Mouse (Mus musculus): ENCODE data around the gene Trpm1. TPM values are rescaled to one million over a fixed set of nuclear protein-coding genes. Genes with fewer than 3 reads are reported as not detected.
A peak's percentile ranks its signal among the peaks of the same experiment; 100 is the strongest.

Gene Trpm1
- polyA plus RNA-seq, 1 experiment from 2014 or later = 0.21 TPM

- Histone ChIP-seq H3K27ac (replicated peaks) (no peak overlapping the region), H3K9me3 (ENCODE audit: control insufficient read depth, low read length) (no peaks in the 10 kb centered on the region), H3K36me3 (ENCODE audit: control insufficient read depth, insufficient read depth, low read length) (no peaks in the 10 kb centered on the region), H3K4me2 (replicated peaks; ENCODE audit: low read depth) (no peak overlapping the region), H3K27me3 (ENCODE audit: control insufficient read depth, insufficient read depth, low read length) (no peaks in the 10 kb centered on the region), H3K9ac (ENCODE audit: low read length) (no peak overlapping the region), H3K4me3 (ENCODE audit: low read depth, low read length) (no peak overlapping the region), H3K4me1 (replicated peaks; ENCODE audit: control insufficient read depth, insufficient read depth) (no peaks in the 10 kb centered on the region)
- WGBS = 28% methylated on average over 4 of the region's 4 CpGs
- DNase-seq (ENCODE audit: low spot score) = no peak
- no peak for ATAC-seq (ENCODE audit: low FRiP score, low TSS enrichment)
- TF ChIP-seq EP300 (optimal IDR thresholded peaks at IDR 0.05) (no peak), CTCF (IDR thresholded peaks at IDR 0.05; ENCODE audit: low read depth) (no peak)
These were observed 96.1 kb downstream of the Trpm1 start for GRCm38 (mm10) chr7:64249715-64250114.

DNA sequence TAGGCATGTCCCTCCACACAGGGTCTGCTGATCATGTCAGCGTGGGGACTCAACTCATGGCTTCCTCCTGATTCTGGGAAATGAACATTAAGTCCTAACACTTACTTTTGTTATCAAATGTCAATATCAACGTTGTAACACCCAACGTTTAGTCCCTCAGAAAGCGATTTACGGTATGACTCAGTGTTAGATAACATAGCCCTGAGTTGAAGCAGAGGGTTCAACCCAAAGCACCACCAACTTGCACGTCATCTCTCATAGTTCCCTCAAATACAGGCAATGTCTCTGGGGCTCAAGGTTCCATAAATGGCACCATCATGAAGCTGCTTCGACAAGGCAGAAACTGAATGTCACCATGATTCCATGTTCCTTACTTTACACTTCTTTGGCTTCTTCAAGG, 96.8 kb downstream of the Trpm1 start:
- no peak overlapping the region for H3K4me3 ChIP-seq (ENCODE audit: low read depth, low read length)
- H3K4me2 ChIP-seq (replicated peaks; ENCODE audit: low read depth) = no peak overlapping the region
- no peak overlapping the region for H3K9ac ChIP-seq (ENCODE audit: low read length)
- H3K36me3 ChIP-seq (ENCODE audit: control insufficient read depth, insufficient read depth, low read length) = no peaks in the 10 kb centered on the region
- no peak overlapping the region for H3K27ac ChIP-seq (replicated peaks)
- TF ChIP-seq EP300 (optimal IDR thresholded peaks at IDR 0.05) (no peak), CTCF (IDR thresholded peaks at IDR 0.05; ENCODE audit: low read depth) (no peak)
- 67% methylated on average over 7 of the region's 7 CpGs for WGBS
- ATAC-seq (ENCODE audit: low FRiP score, low TSS enrichment) (no peak), DNase-seq (ENCODE audit: low spot score) (no peak)
- H3K4me1 ChIP-seq (replicated peaks; ENCODE audit: control insufficient read depth, insufficient read depth) = no peaks in the 10 kb centered on the region
- no peaks in the 10 kb centered on the region for H3K27me3 ChIP-seq (ENCODE audit: control insufficient read depth, insufficient read depth, low read length)
- no peaks in the 10 kb centered on the region for H3K9me3 ChIP-seq (ENCODE audit: control insufficient read depth, low read length)

DNA sequence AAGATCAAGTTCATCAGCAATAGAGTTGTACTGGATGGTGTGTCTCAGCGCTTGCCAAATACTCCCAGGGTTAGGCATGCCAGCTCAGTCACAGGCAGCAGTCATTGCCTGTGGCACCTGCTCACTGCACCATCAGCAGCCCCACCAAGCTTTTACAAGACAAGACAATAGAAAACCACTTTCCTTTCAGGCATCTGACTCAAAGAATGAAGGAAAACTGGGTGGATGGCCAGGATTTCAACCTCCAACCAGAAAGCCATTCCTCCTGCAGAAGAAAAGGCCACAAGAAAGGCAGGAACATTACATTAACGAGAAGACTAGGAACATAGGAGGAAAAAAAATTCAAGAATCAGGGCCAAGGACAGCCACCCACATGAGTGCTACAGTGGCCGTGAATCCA, 100.1 kb downstream of the Trpm1 start:
- Histone ChIP-seq H3K27me3 (ENCODE audit: control insufficient read depth, insufficient read depth, low read length) (no peaks in the 10 kb centered on the region), H3K4me3 (ENCODE audit: low read depth, low read length) (no peak overlapping the region), H3K4me1 (replicated peaks; ENCODE audit: control insufficient read depth, insufficient read depth) (no peaks in the 10 kb centered on the region), H3K4me2 (replicated peaks; ENCODE audit: low read depth) (no peak overlapping the region), H3K9ac (ENCODE audit: low read length) (no peak overlapping the region), H3K36me3 (ENCODE audit: control insufficient read depth, insufficient read depth, low read length) (no peaks in the 10 kb centered on the region), H3K9me3 (ENCODE audit: control insufficient read depth, low read length) (no peaks in the 10 kb centered on the region), H3K27ac (replicated peaks) (no peak overlapping the region)
- TF ChIP-seq CTCF (IDR thresholded peaks at IDR 0.05; ENCODE audit: low read depth) = no peak
- TF ChIP-seq EP300 (optimal IDR thresholded peaks at IDR 0.05) = no peak
- ATAC-seq (ENCODE audit: low FRiP score, low TSS enrichment) = no peak
- 86% methylated on average over 3 of the region's 3 CpGs for WGBS
- DNase-seq (ENCODE audit: low spot score) = no peak

DNA sequence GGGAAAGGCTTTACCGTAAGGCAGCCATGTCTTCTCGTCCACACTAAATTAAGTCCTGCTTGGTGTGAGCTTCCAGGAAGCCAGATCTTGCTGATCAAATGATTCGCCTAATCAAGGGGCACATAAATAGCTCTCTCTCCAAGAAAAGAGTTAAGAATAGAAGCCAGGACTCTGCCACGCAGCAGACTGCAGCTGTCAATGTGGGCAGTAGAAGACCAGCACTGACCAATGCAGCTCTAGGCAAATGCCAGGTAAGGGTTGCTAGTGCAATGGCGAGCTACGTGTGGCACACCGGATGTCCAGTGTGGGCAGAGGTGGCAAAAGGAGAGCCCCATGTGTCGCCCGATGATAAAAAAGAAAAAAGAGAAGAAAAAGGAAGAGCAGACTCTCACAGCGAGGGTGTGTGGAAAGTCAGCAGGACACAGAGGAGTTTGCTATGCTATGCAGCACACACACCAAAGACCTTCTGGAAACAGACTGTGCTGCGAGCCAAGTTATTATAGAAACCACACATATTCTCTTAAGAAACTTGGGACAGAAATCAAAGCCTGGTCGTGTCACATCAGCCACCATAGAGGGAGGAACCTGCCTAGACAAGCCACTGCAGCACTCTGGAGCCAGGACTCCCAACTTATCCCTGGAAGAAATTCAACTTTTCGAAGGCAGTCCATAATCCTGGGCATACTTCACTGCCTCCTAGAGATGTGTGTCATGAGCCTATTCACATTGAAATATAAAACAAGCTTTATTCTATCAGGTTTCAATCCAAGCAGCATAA, 112.1 kb downstream of the Trpm1 start:
- Histone ChIP-seq H3K27ac (replicated peaks) (peak overlapping the region; percentile 65), H3K36me3 (ENCODE audit: control insufficient read depth, insufficient read depth, low read length) (no peaks in the 10 kb centered on the region), H3K27me3 (ENCODE audit: control insufficient read depth, insufficient read depth, low read length) (no peaks in the 10 kb centered on the region), H3K9ac (ENCODE audit: low read length) (no peak overlapping the region), H3K9me3 (ENCODE audit: control insufficient read depth, low read length) (no peaks in the 10 kb centered on the region), H3K4me1 (replicated peaks; ENCODE audit: control insufficient read depth, insufficient read depth) (no peaks in the 10 kb centered on the region), H3K4me2 (replicated peaks; ENCODE audit: low read depth) (no peak overlapping the region), H3K4me3 (ENCODE audit: low read depth, low read length) (no peak overlapping the region)
- ATAC-seq (ENCODE audit: low FRiP score, low TSS enrichment) = no peak
- 68% methylated on average over 13 of the region's 13 CpGs for WGBS
- no peak for DNase-seq (ENCODE audit: low spot score)
- TF ChIP-seq EP300 (optimal IDR thresholded peaks at IDR 0.05) = no peak
- TF ChIP-seq CTCF (IDR thresholded peaks at IDR 0.05; ENCODE audit: low read depth) = 0 out of 2 replicates have a peak, but pooled peaks have one; percentile 4

- ATAC-seq (ENCODE audit: low FRiP score, low TSS enrichment) = peak; percentile 67
- no peak overlapping the region for H3K9ac ChIP-seq (ENCODE audit: low read length)
- no peaks in the 10 kb centered on the region for H3K27me3 ChIP-seq (ENCODE audit: control insufficient read depth, insufficient read depth, low read length)
- H3K4me1 ChIP-seq (replicated peaks; ENCODE audit: control insufficient read depth, insufficient read depth) = no peaks in the 10 kb centered on the region
- H3K9me3 ChIP-seq (ENCODE audit: control insufficient read depth, low read length) = no peaks in the 10 kb centered on the region
- H3K27ac ChIP-seq (replicated peaks) = no peak overlapping the region
- H3K36me3 ChIP-seq (ENCODE audit: control insufficient read depth, insufficient read depth, low read length) = no peaks in the 10 kb centered on the region
- 67% methylated on average over 4 of the region's 4 CpGs for WGBS
- DNase-seq (ENCODE audit: low spot score) = no peak
- no peak overlapping the region for H3K4me2 ChIP-seq (replicated peaks; ENCODE audit: low read depth)
- H3K4me3 ChIP-seq (ENCODE audit: low read depth, low read length) = no peak overlapping the region
- TF ChIP-seq CTCF (IDR thresholded peaks at IDR 0.05; ENCODE audit: low read depth) (no peak), EP300 (optimal IDR thresholded peaks at IDR 0.05) (no peak)
These were observed 113.0 kb downstream of the Trpm1 start for GRCm38 (mm10) chr7:64266587-64266986.

GRCm38 (mm10) chr7:64271926-64272325, 118.3 kb downstream of the Trpm1 start:
- ATAC-seq (ENCODE audit: low FRiP score, low TSS enrichment) (no peak), DNase-seq (ENCODE audit: low spot score) (no peak)
- Histone ChIP-seq H3K27ac (replicated peaks) (no peak overlapping the region), H3K4me1 (replicated peaks; ENCODE audit: control insufficient read depth, insufficient read depth) (no peaks in the 10 kb centered on the region), H3K9me3 (ENCODE audit: control insufficient read depth, low read length) (no peaks in the 10 kb centered on the region), H3K4me3 (ENCODE audit: low read depth, low read length) (no peak overlapping the region), H3K4me2 (replicated peaks; ENCODE audit: low read depth) (no peak overlapping the region), H3K36me3 (ENCODE audit: control insufficient read depth, insufficient read depth, low read length) (no peaks in the 10 kb centered on the region), H3K27me3 (ENCODE audit: control insufficient read depth, insufficient read depth, low read length) (no peaks in the 10 kb centered on the region), H3K9ac (ENCODE audit: low read length) (no peak overlapping the region)
- WGBS = 47% methylated on average over 4 of the region's 4 CpGs
- TF ChIP-seq EP300 (optimal IDR thresholded peaks at IDR 0.05) (no peak), CTCF (IDR thresholded peaks at IDR 0.05; ENCODE audit: low read depth) (no peak)

All from stomach, postnatal 0 days (tissue).